Mouse (Mus musculus): ENCODE measurements around the gene Urb1. TPM values are rescaled to one million over a fixed set of nuclear protein-coding genes. Genes with fewer than 3 reads are reported as not detected.

The Urb1 gene
- polyA plus RNA-seq, 1 experiment, result 6.0 TPM

DNA sequence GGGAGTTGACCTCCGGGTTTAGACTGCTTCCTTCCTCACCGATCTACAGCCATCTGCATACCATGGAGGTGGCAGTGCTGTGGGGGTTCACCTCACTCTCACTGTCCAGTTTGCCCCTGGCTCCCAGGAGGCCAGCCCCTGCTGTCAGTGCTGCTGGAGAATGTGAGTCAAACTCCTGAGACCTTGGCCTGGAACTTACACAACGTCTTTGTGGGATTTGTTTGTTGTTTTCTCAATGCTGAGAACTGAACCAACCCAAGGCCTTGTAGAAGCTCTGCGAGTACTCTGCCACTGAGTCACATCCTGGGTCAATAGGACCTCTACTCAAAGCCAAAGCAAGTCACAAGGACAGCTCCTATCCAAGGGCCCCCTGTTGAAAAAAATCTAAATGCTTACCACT is 74.6 kb downstream of the Urb1 start:
- no peak overlapping the region for H3K4me3 ChIP-seq (ENCODE audit: extremely low read depth, insufficient read depth, insufficient read length)

GRCm38 (mm10) chr16:90727233-90728115 is 82.7 kb downstream of the Urb1 start, which contains the start of gene Mis18a:
Mis18a (minus strand) TSS chr16:90727404.
- Histone ChIP-seq H3K4me1 (ENCODE audit: control insufficient read depth, insufficient read depth, insufficient read length) (no peaks in the 10 kb centered on the region), H3K4me3 (ENCODE audit: extremely low read depth, insufficient read depth, insufficient read length) (peak within 1 kb of the TSS; percentile 92), H3K27me3 (ENCODE audit: control insufficient read depth, insufficient read depth, low read length) (no peaks in the 10 kb centered on the region), H3K27ac (ENCODE audit: insufficient read depth, low read length) (peak within 1 kb of the TSS; percentile 47), H3K36me3 (ENCODE audit: control insufficient read depth, insufficient read depth, low read length) (no peaks in the 10 kb centered on the region)
- DNase-seq (ENCODE audit: low read depth in 1 of 2, low spot score in 2 of 2), result peak; percentile 85 to 94
- WGBS, result 4% methylated on average over 53 of the region's 53 CpGs
- TF ChIP-seq POLR2A (IDR thresholded peaks at IDR 0.05; ENCODE audit: low read depth, low read length) (peak; percentile 65), CTCF (IDR thresholded peaks at IDR 0.05; ENCODE audit: extremely low read depth, insufficient read depth, insufficient read length, insufficient replicate concordance) (no peak)

More for the DNA sequence above, 74.6 kb downstream of the Urb1 start:
- H3K27me3 ChIP-seq (ENCODE audit: control insufficient read depth, insufficient read depth, low read length), result no peaks in the 10 kb centered on the region
- no peaks in the 10 kb centered on the region for H3K36me3 ChIP-seq (ENCODE audit: control insufficient read depth, insufficient read depth, low read length)
- no peak for DNase-seq (ENCODE audit: low read depth in 1 of 2, low spot score in 2 of 2)
- H3K4me1 ChIP-seq (ENCODE audit: control insufficient read depth, insufficient read depth, insufficient read length), result no peaks in the 10 kb centered on the region
- TF ChIP-seq POLR2A (IDR thresholded peaks at IDR 0.05; ENCODE audit: low read depth, low read length) (no peak), CTCF (IDR thresholded peaks at IDR 0.05; ENCODE audit: extremely low read depth, insufficient read depth, insufficient read length, insufficient replicate concordance) (no peak)
- H3K27ac ChIP-seq (ENCODE audit: insufficient read depth, low read length), result no peak overlapping the region
- 49% methylated on average over 4 of the region's 4 CpGs for whole genome bisulfite sequencing

DNA sequence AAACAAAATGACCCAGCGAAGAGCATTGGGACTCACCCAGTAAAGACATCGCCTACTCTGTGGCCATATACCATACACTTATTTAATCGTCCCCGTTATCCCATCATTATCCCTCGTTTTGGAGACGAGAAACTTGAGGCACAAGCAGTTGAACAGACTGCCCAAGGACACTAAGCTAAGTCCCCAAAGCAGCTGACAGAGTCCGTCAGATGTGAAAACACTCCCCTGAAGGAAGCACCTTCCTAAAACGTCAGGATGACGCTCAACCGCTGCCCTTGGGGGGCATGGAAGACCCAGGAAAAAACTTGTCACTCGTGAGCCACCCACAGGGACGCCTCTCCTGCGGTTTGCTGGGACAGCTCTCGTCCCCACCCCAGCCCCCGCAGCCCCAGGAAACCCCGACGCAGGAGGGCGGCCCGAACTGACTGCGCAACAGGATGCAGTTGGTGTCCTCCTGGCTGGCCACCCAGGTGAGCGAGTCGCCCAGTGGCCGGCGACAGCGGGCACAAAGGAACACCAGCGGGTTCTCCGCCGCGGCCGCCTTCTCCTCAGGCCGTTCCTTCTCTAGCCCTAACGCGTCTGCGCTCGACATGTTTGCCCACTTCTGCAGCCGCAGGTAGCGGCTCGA is 83.5 kb downstream of the Urb1 start:
- H3K36me3 ChIP-seq (ENCODE audit: control insufficient read depth, insufficient read depth, low read length), result no peaks in the 10 kb centered on the region
- peak overlapping the region; percentile 92 for H3K4me3 ChIP-seq (ENCODE audit: extremely low read depth, insufficient read depth, insufficient read length)
- TF ChIP-seq POLR2A (IDR thresholded peaks at IDR 0.05; ENCODE audit: low read depth, low read length), result no peak
- no peak for TF ChIP-seq CTCF (IDR thresholded peaks at IDR 0.05; ENCODE audit: extremely low read depth, insufficient read depth, insufficient read length, insufficient replicate concordance)
- H3K27me3 ChIP-seq (ENCODE audit: control insufficient read depth, insufficient read depth, low read length), result no peaks in the 10 kb centered on the region
- H3K4me1 ChIP-seq (ENCODE audit: control insufficient read depth, insufficient read depth, insufficient read length), result no peaks in the 10 kb centered on the region
- 0 out of 2 replicates have a peak overlapping the region, but pooled peaks have one; percentile 9 for H3K27ac ChIP-seq (ENCODE audit: insufficient read depth, low read length)
- 6% methylated on average over 38 of the region's 38 CpGs for whole genome bisulfite sequencing
- no peak for DNase-seq (ENCODE audit: low read depth in 1 of 2, low spot score in 2 of 2)

DNA sequence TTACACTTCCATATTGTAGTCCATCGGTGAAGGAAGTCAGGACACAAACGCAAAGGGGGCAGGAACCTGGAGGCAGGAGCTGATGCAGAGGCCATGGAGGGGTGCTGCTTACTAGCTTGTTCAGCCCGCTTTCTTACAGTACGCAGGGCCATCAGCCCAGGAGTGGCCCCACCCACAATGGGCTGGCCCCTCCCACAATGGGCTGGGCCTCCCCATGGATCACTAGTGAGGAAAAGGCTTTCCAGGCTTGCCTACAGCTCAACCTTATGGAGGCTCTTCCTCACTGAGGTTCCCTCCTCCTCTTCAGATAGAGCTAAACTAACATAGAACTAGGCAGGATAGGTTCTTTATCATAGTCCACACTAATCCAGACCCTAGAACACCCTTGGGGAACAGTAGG is 86.2 kb downstream of the Urb1 start:
- 97% methylated on average over 4 of the region's 4 CpGs for WGBS
- TF ChIP-seq CTCF (IDR thresholded peaks at IDR 0.05; ENCODE audit: extremely low read depth, insufficient read depth, insufficient read length, insufficient replicate concordance), result no peak
- no peak for TF ChIP-seq POLR2A (IDR thresholded peaks at IDR 0.05; ENCODE audit: low read depth, low read length)
- H3K36me3 ChIP-seq (ENCODE audit: control insufficient read depth, insufficient read depth, low read length), result peaks cover 7% of the 10 kb centered on the region

DNA sequence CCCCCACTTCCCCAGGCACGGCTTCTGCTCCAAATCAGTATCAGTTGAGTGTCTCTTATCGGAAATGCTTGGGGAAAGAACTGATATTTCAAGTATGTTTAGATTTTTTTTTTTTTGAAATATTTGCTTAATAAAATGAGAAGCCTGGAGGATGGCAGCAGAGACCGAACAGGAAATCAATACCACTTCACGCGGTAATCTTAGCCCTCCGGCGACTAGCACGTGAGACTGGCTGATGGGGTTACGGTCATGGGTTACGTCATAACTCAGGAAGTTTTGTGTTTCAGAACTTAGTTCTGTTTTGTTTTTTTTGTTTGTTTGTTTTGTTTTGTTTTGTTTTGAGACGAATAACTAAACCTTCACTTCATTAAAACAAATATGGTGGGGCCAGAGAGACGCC is 99.9 kb downstream of the Urb1 start:
- H3K27ac ChIP-seq (ENCODE audit: insufficient read depth, low read length), result no peak overlapping the region
- no peak overlapping the region for H3K4me3 ChIP-seq (ENCODE audit: extremely low read depth, insufficient read depth, insufficient read length)
- no peaks in the 10 kb centered on the region for H3K36me3 ChIP-seq (ENCODE audit: control insufficient read depth, insufficient read depth, low read length)
- no peak for DNase-seq (ENCODE audit: low read depth in 1 of 2, low spot score in 2 of 2)
- TF ChIP-seq CTCF (IDR thresholded peaks at IDR 0.05; ENCODE audit: extremely low read depth, insufficient read depth, insufficient read length, insufficient replicate concordance) (no peak), POLR2A (IDR thresholded peaks at IDR 0.05; ENCODE audit: low read depth, low read length) (no peak)
- peaks cover 5% of the 10 kb centered on the region; the same call in 1 of the 2 replicates for H3K27me3 ChIP-seq (ENCODE audit: control insufficient read depth, insufficient read depth, low read length)
- H3K4me1 ChIP-seq (ENCODE audit: control insufficient read depth, insufficient read depth, insufficient read length), result no peaks in the 10 kb centered on the region
- WGBS, result 80% methylated on average over 12 of the region's 12 CpGs

More for the DNA sequence above, 86.2 kb downstream of the Urb1 start:
- no peaks in the 10 kb centered on the region for H3K27me3 ChIP-seq (ENCODE audit: control insufficient read depth, insufficient read depth, low read length)
- DNase-seq (ENCODE audit: low read depth in 1 of 2, low spot score in 2 of 2), result no peak
- no peak overlapping the region for H3K4me3 ChIP-seq (ENCODE audit: extremely low read depth, insufficient read depth, insufficient read length)
- H3K27ac ChIP-seq (ENCODE audit: insufficient read depth, low read length), result no peak overlapping the region
- H3K4me1 ChIP-seq (ENCODE audit: control insufficient read depth, insufficient read depth, insufficient read length), result no peaks in the 10 kb centered on the region

- TF ChIP-seq POLR2A (IDR thresholded peaks at IDR 0.05; ENCODE audit: low read depth, low read length), result no peak
- TF ChIP-seq CTCF (IDR thresholded peaks at IDR 0.05; ENCODE audit: extremely low read depth, insufficient read depth, insufficient read length, insufficient replicate concordance), result no peak
- Histone ChIP-seq H3K36me3 (ENCODE audit: control insufficient read depth, insufficient read depth, low read length) (no peaks in the 10 kb centered on the region), H3K27ac (ENCODE audit: insufficient read depth, low read length) (no peak overlapping the region), H3K4me3 (ENCODE audit: extremely low read depth, insufficient read depth, insufficient read length) (no peak overlapping the region), H3K27me3 (ENCODE audit: control insufficient read depth, insufficient read depth, low read length) (peaks cover 5% of the 10 kb centered on the region; the same call in 1 of the 2 replicates), H3K4me1 (ENCODE audit: control insufficient read depth, insufficient read depth, insufficient read length) (no peaks in the 10 kb centered on the region)
- 69% methylated on average over 17 of the region's 17 CpGs for WGBS
- no peak for DNase-seq (ENCODE audit: low read depth in 1 of 2, low spot score in 2 of 2)
These were observed 100.4 kb downstream of the Urb1 start for GRCm38 (mm10) chr16:90709711-90710289.
